Mouse (Mus musculus) MN1 (cell line): ENCODE data around the gene Mylk2.

ENCODE experiments used
- DNase-seq: peaks from one replicate; pipeline ENCODE4 v3.0.0-alpha.2; 2016; ENCODE audit warnings: low spot score

Gene Mylk2

GRCm38 (mm10) chr2:152911031-152911430, at the start of gene Mylk2:
Gene Mylk2, plus strand, starts transcription at chr2:152911352.
- no peak for DNase-seq

DNA sequence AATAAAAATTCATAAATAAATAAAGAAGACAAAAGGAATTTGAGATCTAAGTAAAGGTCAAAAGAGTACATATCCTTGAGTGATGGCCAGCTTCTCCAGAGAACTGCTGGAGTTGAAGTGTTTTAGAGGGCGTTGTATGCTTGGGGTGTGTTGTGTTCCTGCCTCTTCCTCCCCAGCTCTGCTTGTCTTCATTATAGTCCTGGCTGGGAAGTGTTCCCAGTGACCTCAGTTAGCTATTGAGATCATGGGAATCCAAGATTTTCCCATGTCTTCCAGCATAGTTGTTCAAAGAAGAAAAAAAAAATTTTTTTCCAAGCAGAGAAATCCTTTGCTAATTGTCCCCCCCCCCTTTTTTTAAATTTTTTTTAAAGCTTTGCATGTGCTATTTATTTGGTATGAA, 49.3 kb upstream of the Mylk2 start:
- DNase-seq, result no peak

- DNase-seq, result no peak
These were observed 48.5 kb upstream of the Mylk2 start for GRCm38 (mm10) chr2:152862638-152863037.

- DNase-seq, result no peak
These were observed 47.8 kb upstream of the Mylk2 start for GRCm38 (mm10) chr2:152863346-152863745.

DNA sequence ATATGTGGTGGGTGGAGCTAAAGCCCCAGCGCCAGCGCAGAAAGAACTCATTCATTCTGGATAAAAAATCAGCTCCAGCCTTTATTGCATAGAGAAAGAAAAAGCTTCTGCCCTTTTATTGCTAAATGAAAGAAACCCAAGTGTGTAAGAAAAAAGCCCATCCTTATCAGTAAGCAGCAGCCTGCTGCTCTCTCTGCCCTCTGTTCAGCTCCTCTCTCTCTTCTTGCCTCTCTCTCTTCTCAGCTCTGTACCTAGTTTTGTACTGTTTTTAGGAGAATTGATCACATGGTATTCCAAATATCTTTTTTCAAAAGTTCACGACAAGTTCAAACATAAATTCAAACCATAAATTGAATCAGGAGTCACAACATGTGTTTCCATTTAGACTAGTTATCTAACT, 32.9 kb upstream of the Mylk2 start:
- DNase-seq, result no peak

- DNase-seq, result no peak
These were observed 30.3 kb upstream of the Mylk2 start for GRCm38 (mm10) chr2:152880898-152881297.

- no peak for DNase-seq
These were observed 27.0 kb upstream of the Mylk2 start for GRCm38 (mm10) chr2:152884101-152884645.

- no peak for DNase-seq
These were observed 23.9 kb upstream of the Mylk2 start for GRCm38 (mm10) chr2:152887230-152887629.

DNA sequence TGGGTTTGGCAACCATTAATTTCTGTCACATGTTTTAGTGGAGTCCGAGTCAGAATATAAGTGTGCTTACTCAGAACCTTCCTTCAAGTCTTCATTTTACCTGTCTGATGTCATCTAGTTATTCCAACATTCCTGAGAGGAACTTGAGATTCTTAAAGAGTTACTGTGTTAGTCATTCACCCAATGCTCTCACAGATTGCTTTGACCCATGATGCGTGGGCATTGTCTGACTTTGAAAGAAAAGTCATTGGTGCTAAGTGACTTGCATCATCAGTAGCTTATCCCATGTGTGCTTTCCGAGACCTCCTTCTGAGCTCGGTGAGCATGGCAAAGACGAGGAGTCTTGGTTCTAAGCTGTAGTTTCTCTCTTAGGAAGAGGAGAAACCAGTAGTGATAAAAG, 22.4 kb upstream of the Mylk2 start:
- no peak for DNase-seq

DNA sequence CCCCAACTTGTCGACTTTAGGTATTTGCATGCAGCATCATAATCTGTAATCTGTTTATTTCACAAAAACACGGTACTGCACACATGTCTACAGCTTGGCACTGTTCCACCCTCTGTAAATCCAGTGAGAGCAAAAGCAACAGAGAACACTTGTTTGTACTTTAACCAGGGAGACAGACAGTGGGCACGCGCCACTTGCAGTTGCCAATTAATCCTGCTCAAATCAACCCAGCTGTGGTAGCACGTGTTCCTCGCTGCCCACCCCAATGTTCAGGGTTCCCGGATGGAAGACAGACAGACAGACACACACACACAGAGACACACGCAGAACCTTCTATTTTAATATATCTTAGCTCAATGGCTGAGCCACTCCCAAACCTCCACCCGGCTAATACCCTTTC, 15.3 kb upstream of the Mylk2 start:
- DNase-seq, result no peak

GRCm38 (mm10) chr2:152896926-152897325, 14.2 kb upstream of the Mylk2 start:
- DNase-seq, result no peak

DNA sequence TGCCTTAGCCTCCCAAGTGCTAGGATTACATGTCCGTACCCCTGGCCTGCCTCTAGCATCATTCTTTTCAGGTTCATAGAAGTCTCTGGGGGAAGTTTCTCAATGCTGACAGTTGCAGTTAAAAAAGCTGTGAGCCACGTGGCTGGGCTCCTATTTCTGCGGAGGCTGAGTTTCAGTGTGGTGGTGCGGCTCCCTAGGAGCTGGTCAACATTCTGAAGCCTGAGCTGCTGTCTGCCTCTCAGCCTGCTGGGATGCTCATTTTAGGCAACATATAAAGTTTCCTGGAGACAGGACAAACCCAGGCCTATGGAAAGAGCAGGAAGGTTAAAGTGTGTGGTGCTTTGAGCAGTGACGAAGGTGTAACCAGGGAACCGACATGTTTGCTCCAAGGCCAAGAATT, 12.1 kb upstream of the Mylk2 start:
- DNase-seq, result no peak

- no peak for DNase-seq
These were observed 9.9 kb upstream of the Mylk2 start for GRCm38 (mm10) chr2:152901296-152901695.

DNA sequence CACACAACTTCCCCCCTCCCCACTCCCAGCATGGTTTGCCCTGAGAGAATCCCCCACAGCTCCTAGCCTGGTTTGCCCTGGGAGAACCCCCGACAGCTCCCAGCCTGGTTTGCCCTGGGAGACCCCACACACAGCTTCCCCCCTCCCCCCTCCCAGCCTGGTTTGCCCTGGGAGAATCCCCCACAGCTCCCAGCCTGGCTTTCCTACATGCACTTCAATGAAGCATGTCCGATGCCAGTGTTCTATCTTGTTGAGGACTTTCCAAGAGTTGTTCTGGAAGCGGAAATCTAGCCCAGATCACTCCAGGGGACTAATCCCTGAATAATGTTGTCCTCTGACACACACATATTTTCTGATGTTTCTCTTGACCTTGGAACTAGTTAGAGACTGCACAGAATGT, 8.5 kb upstream of the Mylk2 start:
- no peak for DNase-seq

GRCm38 (mm10) chr2:152903586-152903985, 7.6 kb upstream of the Mylk2 start:
- no peak for DNase-seq

GRCm38 (mm10) chr2:152904127-152904643, 7.0 kb upstream of the Mylk2 start:
- peak; percentile 49 for DNase-seq

DNA sequence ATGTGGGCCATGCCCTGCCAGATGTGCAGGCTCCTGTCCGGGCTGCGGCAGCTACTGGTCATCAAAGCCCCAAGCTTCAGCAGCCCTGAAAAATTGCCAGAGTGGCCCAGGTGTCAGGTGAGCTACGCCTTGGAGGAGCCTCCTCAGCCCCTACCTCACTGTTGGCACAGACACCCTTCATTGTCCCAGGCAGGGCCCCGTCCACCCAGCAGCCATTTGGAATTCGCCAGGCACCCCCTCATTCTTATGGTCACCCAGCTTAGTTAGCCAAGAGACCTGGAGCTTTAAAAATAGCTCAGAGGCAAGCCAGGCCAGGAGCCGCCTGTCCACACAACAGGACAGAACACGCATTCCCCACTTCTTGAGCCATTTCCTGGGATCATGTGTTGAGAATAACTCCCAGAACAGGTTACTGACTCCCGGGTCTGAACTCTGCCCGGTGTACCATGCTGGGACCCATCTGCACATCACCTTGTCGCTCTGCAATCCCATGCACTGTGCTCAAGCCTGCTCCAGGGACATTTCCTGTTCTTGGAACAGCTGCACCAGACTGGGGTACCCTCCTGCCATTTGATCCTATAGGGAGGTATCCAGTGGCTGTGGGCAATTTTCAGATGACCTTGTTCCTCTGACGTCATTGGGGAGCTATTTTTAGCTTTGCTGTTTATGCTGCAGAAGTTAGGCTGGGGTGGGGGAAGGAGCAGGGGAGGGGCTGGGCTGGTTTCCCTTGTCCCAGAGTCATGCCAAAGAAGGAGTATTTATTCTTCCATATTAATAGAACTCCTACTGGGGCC, 5.9 kb upstream of the Mylk2 start:
- no peak for DNase-seq

DNA sequence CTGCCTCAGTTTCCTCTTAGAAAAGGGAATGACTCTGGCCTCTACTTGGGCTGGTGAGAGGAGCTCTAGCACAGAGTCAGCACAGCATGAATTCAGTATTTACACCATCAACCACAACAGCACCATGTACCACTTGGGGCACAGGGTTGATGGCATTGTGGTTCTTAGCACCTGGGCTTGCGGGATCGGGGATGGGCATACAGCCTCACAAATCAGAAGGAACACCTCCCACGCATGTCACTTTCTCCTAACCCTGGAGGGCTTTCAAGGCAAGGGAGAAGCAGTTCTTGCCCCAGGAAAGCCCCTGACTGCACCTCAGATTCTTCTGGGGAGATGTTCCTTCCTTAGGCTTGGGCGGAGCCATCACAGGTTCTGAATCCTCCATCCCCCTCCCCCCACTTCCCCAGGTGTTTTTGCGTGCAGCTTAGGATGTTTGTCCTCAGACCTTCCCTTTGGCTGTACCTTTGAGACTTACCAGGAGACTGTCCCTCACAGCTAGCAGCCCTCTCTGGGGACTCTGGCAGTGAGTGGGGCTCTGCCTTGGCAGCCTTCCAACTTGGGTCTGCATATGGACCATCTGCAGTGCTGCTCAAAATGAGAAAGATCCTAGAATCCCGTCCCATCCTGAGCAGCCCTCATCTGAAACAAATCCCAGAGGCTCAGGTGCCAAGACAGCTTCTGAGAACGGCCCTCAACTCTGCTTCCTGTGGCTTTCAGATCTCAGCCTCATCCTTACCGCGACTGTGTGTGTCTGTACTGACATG, 4.7 kb upstream of the Mylk2 start:
- peak; percentile 37 for DNase-seq

GRCm38 (mm10) chr2:152907114-152907943, 3.8 kb upstream of the Mylk2 start:
- peak; percentile 77 for DNase-seq

DNA sequence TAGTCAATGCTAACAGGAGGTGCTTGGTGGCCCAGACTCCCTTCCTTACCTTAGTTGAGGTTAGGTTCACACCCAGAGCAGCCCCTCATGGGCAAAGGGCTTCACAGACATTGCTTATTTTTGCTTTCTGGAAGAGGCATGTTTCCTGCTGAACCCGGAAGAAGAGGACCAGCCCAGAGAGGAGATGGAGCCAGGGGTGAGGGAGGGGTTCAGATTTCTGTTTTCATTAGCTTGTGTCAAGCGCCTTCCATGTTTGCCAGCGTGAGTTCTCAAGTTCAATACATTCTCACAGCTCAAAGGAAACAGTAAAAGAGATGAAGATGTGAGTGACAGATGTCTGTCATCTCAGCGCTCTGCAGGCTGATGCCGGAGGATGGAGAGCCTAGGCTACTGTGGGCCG, 1.3 kb upstream of the Mylk2 start:
- no peak for DNase-seq

- DNase-seq, result no peak
These were observed 280 bp downstream of the Mylk2 start for GRCm38 (mm10) chr2:152911432-152911831.

- no peak for DNase-seq
These were observed 2.3 kb downstream of the Mylk2 start for GRCm38 (mm10) chr2:152913471-152913870.
